Mouse (Mus musculus): ENCODE measurements around the gene Bud23. TPM values are rescaled to one million over a fixed set of nuclear protein-coding genes. Genes with fewer than 3 reads are reported as not detected.
A peak's percentile ranks its signal among the peaks of the same experiment; 100 is the strongest.

The Bud23 gene
- polyA plus RNA-seq, 2 experiments, result 43.3 to 46.0 TPM

- TF ChIP-seq EP300 (IDR thresholded peaks at IDR 0.05; ENCODE audit: low read depth) (no peak), CTCF (IDR thresholded peaks at IDR 0.05; ENCODE audit: low read depth) (no peak)
These were observed 7.3 kb upstream of the Bud23 start for GRCm38 (mm10) chr5:135072061-135072460.

GRCm38 (mm10) chr5:135070448-135070847 is 5.7 kb upstream of the Bud23 start:
- H3K4me1 ChIP-seq (replicated peaks; ENCODE audit: control insufficient read depth in 2 of 2, insufficient read depth in 2 of 2, low read length in 1 of 2), result peaks cover 7 to 14% of the 10 kb centered on the region in 2 experiments
- H3K9ac ChIP-seq (replicated peaks), result no peak overlapping the region
- H3K4me3 ChIP-seq (ENCODE audit: insufficient read depth in 1 of 2, low read depth in 2 of 2, low read length in 2 of 2), result no peak overlapping the region
- no peaks in the 10 kb centered on the region for H3K27me3 ChIP-seq (ENCODE audit: control insufficient read depth, insufficient read depth, low read length)
- TF ChIP-seq EP300 (IDR thresholded peaks at IDR 0.05; ENCODE audit: low read depth), result no peak
- no peak for TF ChIP-seq CTCF (IDR thresholded peaks at IDR 0.05; ENCODE audit: low read depth)
- 38% methylated on average over 3 of the region's 3 CpGs for WGBS (ENCODE audit: insufficient replicate concordance)
- no peaks in the 10 kb centered on the region for H3K9me3 ChIP-seq (ENCODE audit: control insufficient read depth, low read length)
- no peak overlapping the region for H3K4me2 ChIP-seq (ENCODE audit: low read depth)
- ATAC-seq (ENCODE audit: insufficient read depth) (peak; percentile 49; the same call in 1 of the 2 replicates), DNase-seq (ENCODE audit: low read depth in 3 of 3, low spot score in 3 of 3) (peak in 1 of 3 experiments; percentile 18)
- no peaks in the 10 kb centered on the region for H3K36me3 ChIP-seq (replicated peaks; ENCODE audit: control insufficient read depth, insufficient read depth, low read depth)
- no peak overlapping the region for H3K27ac ChIP-seq

More at GRCm38 (mm10) chr5:135072061-135072460, 7.3 kb upstream of the Bud23 start:
- no peak overlapping the region for H3K9ac ChIP-seq (replicated peaks)
- DNase-seq (ENCODE audit: low read depth in 3 of 3, low spot score in 3 of 3), result no peak
- no peaks in the 10 kb centered on the region for H3K27me3 ChIP-seq (ENCODE audit: control insufficient read depth, insufficient read depth, low read length)
- no peak overlapping the region for H3K27ac ChIP-seq
- H3K4me2 ChIP-seq (ENCODE audit: low read depth), result no peak overlapping the region
- ATAC-seq (ENCODE audit: insufficient read depth), result no peak
- H3K36me3 ChIP-seq (replicated peaks; ENCODE audit: control insufficient read depth, insufficient read depth, low read depth), result no peaks in the 10 kb centered on the region
- H3K9me3 ChIP-seq (ENCODE audit: control insufficient read depth, low read length), result no peaks in the 10 kb centered on the region
- 73% methylated on average over 2 of the region's 2 CpGs for WGBS (ENCODE audit: insufficient replicate concordance)
- H3K4me1 ChIP-seq (replicated peaks; ENCODE audit: control insufficient read depth in 2 of 2, insufficient read depth in 2 of 2, low read length in 1 of 2), result peaks cover 7 to 9% of the 10 kb centered on the region in 2 experiments
- no peak overlapping the region for H3K4me3 ChIP-seq (ENCODE audit: insufficient read depth in 1 of 2, low read depth in 2 of 2, low read length in 2 of 2)

- no peak for DNase-seq (ENCODE audit: low read depth in 3 of 3, low spot score in 3 of 3)
- no peak for TF ChIP-seq CTCF (IDR thresholded peaks at IDR 0.05; ENCODE audit: low read depth)
- no peak for TF ChIP-seq EP300 (IDR thresholded peaks at IDR 0.05; ENCODE audit: low read depth)
- Histone ChIP-seq H3K9ac (replicated peaks) (no peak overlapping the region), H3K27me3 (ENCODE audit: control insufficient read depth, insufficient read depth, low read length) (no peaks in the 10 kb centered on the region), H3K9me3 (ENCODE audit: control insufficient read depth, low read length) (no peaks in the 10 kb centered on the region), H3K4me2 (ENCODE audit: low read depth) (0 out of 2 replicates have a peak overlapping the region, but pooled peaks have one; percentile 93), H3K4me1 (replicated peaks; ENCODE audit: control insufficient read depth in 2 of 2, insufficient read depth in 2 of 2, low read length in 1 of 2) (peaks cover 16 to 20% of the 10 kb centered on the region in 2 experiments), H3K36me3 (replicated peaks; ENCODE audit: control insufficient read depth, insufficient read depth, low read depth) (no peaks in the 10 kb centered on the region; the same call in 1 of the 2 replicates), H3K4me3 (ENCODE audit: insufficient read depth in 1 of 2, low read depth in 2 of 2, low read length in 2 of 2) (no peak overlapping the region), H3K27ac (no peak overlapping the region)
- no peak for ATAC-seq (ENCODE audit: insufficient read depth)
- WGBS (ENCODE audit: insufficient replicate concordance), result 75% methylated on average over 3 of the region's 3 CpGs
These were observed 1.2 kb upstream of the Bud23 start for GRCm38 (mm10) chr5:135066008-135066407.

- H3K9ac ChIP-seq (replicated peaks), result peak overlapping the region; percentile 89
- no peaks in the 10 kb centered on the region for H3K9me3 ChIP-seq (ENCODE audit: control insufficient read depth, low read length)
- 0% methylated on average over 40 of the region's 40 CpGs for WGBS (ENCODE audit: insufficient replicate concordance)
- no peaks in the 10 kb centered on the region for H3K27me3 ChIP-seq (ENCODE audit: control insufficient read depth, insufficient read depth, low read length)
- H3K4me1 ChIP-seq (replicated peaks; ENCODE audit: control insufficient read depth in 2 of 2, insufficient read depth in 2 of 2, low read length in 1 of 2), result peaks cover 9 to 11% of the 10 kb centered on the region in 2 experiments
- peak overlapping the region; percentile 80 to 95 for H3K4me3 ChIP-seq (ENCODE audit: insufficient read depth in 1 of 2, low read depth in 2 of 2, low read length in 2 of 2)
- peaks cover 4% of the 10 kb centered on the region for H3K36me3 ChIP-seq (replicated peaks; ENCODE audit: control insufficient read depth, insufficient read depth, low read depth)
- peak overlapping the region; percentile 7 for H3K27ac ChIP-seq
- H3K4me2 ChIP-seq (ENCODE audit: low read depth), result peak overlapping the region; percentile 93
- ATAC-seq (ENCODE audit: insufficient read depth) (peak; percentile 66), DNase-seq (ENCODE audit: low read depth in 3 of 3, low spot score in 3 of 3) (no peak)
- TF ChIP-seq EP300 (IDR thresholded peaks at IDR 0.05; ENCODE audit: low read depth) (no peak), CTCF (IDR thresholded peaks at IDR 0.05; ENCODE audit: low read depth) (no peak)
These were observed 385 bp downstream of the Bud23 start for GRCm38 (mm10) chr5:135064382-135064766.

- Histone ChIP-seq H3K36me3 (replicated peaks; ENCODE audit: control insufficient read depth, insufficient read depth, low read depth) (peaks cover 4% of the 10 kb centered on the region), H3K9ac (replicated peaks) (peak within 1 kb of the TSS; percentile 89), H3K4me3 (ENCODE audit: insufficient read depth in 1 of 2, low read depth in 2 of 2, low read length in 2 of 2) (peak within 1 kb of the TSS; percentile 92 to 95), H3K27me3 (ENCODE audit: control insufficient read depth, insufficient read depth, low read length) (no peaks in the 10 kb centered on the region), H3K4me2 (ENCODE audit: low read depth) (peak within 1 kb of the TSS; percentile 93), H3K4me1 (replicated peaks; ENCODE audit: control insufficient read depth in 2 of 2, insufficient read depth in 2 of 2, low read length in 1 of 2) (peaks cover 9 to 11% of the 10 kb centered on the region in 2 experiments), H3K9me3 (ENCODE audit: control insufficient read depth, low read length) (no peaks in the 10 kb centered on the region), H3K27ac (peak within 1 kb of the TSS; percentile 7)
- ATAC-seq (ENCODE audit: insufficient read depth) (peak; percentile 97), DNase-seq (ENCODE audit: low read depth in 3 of 3, low spot score in 3 of 3) (peak; percentile 95 to 97 (median 96))
- WGBS (ENCODE audit: insufficient replicate concordance), result 0% methylated on average over 52 of the region's 52 CpGs
- no peak for TF ChIP-seq CTCF (IDR thresholded peaks at IDR 0.05; ENCODE audit: low read depth)
- peak; percentile 29; the same call in 1 of the 2 replicates for TF ChIP-seq EP300 (IDR thresholded peaks at IDR 0.05; ENCODE audit: low read depth)
These were observed 954 bp downstream of the Bud23 start, which contains the start of gene Dnajc30 for GRCm38 (mm10) chr5:135063629-135064381. Dnajc30 (plus strand) TSS chr5:135064202.
